Mouse (Mus musculus): Measurements from ENCODE around the gene Defb9. TPM values are rescaled to one million over a fixed set of nuclear protein-coding genes. Genes with fewer than 3 reads are reported as not detected.

Gene Defb9
- polyA plus RNA-seq, 1 experiment from 2014 or later = not detected

Other genes starting within 250 kb of the Defb9 start
- not detected in 2 replicates for gene Defa17, start 229.6 kb downstream of the Defb9 start, polyA plus RNA-seq (2015; fragmentation: Nextera tagmentation; extraction: Ambion mirVana)
- not detected in 2 replicates for gene Defa34, start 219.6 kb downstream of the Defb9 start, polyA plus RNA-seq (2015; fragmentation: Nextera tagmentation; extraction: Ambion mirVana)
- not detected in 2 replicates for gene AY761184, start 181.8 kb downstream of the Defb9 start, polyA plus RNA-seq (2015; fragmentation: Nextera tagmentation; extraction: Ambion mirVana)
- gene Defa24, start 150.9 kb downstream of the Defb9 start, polyA plus RNA-seq (2015; fragmentation: Nextera tagmentation; extraction: Ambion mirVana) = not detected in 2 replicates
- gene Defb50, start 61.9 kb downstream of the Defb9 start, polyA plus RNA-seq (2015; fragmentation: Nextera tagmentation; extraction: Ambion mirVana) = not detected in 2 replicates
- gene Defb2, start 45.5 kb downstream of the Defb9 start, polyA plus RNA-seq (2015; fragmentation: Nextera tagmentation; extraction: Ambion mirVana) = not detected in 2 replicates
- gene Defb10, start 26.5 kb downstream of the Defb9 start, polyA plus RNA-seq (2015; fragmentation: Nextera tagmentation; extraction: Ambion mirVana) = not detected in 2 replicates
- not detected in 2 replicates for gene Defb11, start 21.0 kb upstream of the Defb9 start, polyA plus RNA-seq (2015; fragmentation: Nextera tagmentation; extraction: Ambion mirVana)
- not detected in 2 replicates for gene Defb15, start 47.3 kb upstream of the Defb9 start, polyA plus RNA-seq (2015; fragmentation: Nextera tagmentation; extraction: Ambion mirVana)
- gene Defb35, start 52.9 kb upstream of the Defb9 start, polyA plus RNA-seq (2015; fragmentation: Nextera tagmentation; extraction: Ambion mirVana) = not detected in 2 replicates
- not detected in 2 replicates for gene Defb13, start 61.3 kb upstream of the Defb9 start, polyA plus RNA-seq (2015; fragmentation: Nextera tagmentation; extraction: Ambion mirVana)
- gene Fam90a1a, start 73.3 kb upstream of the Defb9 start, polyA plus RNA-seq (2015; fragmentation: Nextera tagmentation; extraction: Ambion mirVana) = not detected in 2 replicates
- gene Ccdc70, start 84.4 kb upstream of the Defb9 start, polyA plus RNA-seq (2015; fragmentation: Nextera tagmentation; extraction: Ambion mirVana) = not detected in 2 replicates
- gene Atp7b, start 174.9 kb upstream of the Defb9 start, polyA plus RNA-seq (2015; fragmentation: Nextera tagmentation; extraction: Ambion mirVana) = 2.6 and 3.0 TPM in 2 replicates
- 27.9 and 30.1 TPM in 2 replicates for gene Alg11, start 175.3 kb upstream of the Defb9 start, polyA plus RNA-seq (2015; fragmentation: Nextera tagmentation; extraction: Ambion mirVana)
- 2.0 and 3.1 TPM in 2 replicates for gene Nek5, start 239.6 kb upstream of the Defb9 start, polyA plus RNA-seq (2015; fragmentation: Nextera tagmentation; extraction: Ambion mirVana)